Mouse (Mus musculus) hindbrain, embryonic 10.5 days (tissue): ENCODE measurements around the gene Eif4g1. TPM values are rescaled to one million over a fixed set of nuclear protein-coding genes. Genes with fewer than 3 reads are reported as not detected.
A peak's percentile ranks its signal among the peaks of the same experiment; 100 is the strongest.

Experiments used
- DNase-seq: peaks from one replicate; pipeline ENCODE4 v3.0.0-alpha.2; 2017; ENCODE audit warnings: low spot score
- H3K27ac ChIP-seq: fragments of 300-500 bp; sonication (generic); 2 replicates; pipeline ENCODE4 v1.5.1; 2016; ENCODE audit warnings: mild to moderate bottlenecking, moderate library complexity
- H3K27me3 ChIP-seq: fragments of 300-500 bp; sonication (generic); 2 replicates; pipeline ENCODE4 v1.6.1; 2016; ENCODE audit warnings: mild to moderate bottlenecking; ENCODE audit not compliant: poor library complexity, insufficient read depth, severe bottlenecking
- H3K36me3 ChIP-seq: fragments of 300-500 bp; sonication (generic); 2 replicates; pipeline ENCODE4 v1.6.1; 2016; ENCODE audit warnings: mild to moderate bottlenecking, moderate library complexity
- H3K4me1 ChIP-seq: fragments of 300-500 bp; sonication (generic); replicated peaks from 2 replicates; pipeline ENCODE4 v1.6.1; 2016; ENCODE audit warnings: mild to moderate bottlenecking
- H3K4me3 ChIP-seq: fragments of 300-500 bp; sonication (generic); 2 replicates; pipeline ENCODE4 v1.5.1; 2016; ENCODE audit warnings: mild to moderate bottlenecking, moderate library complexity
- H3K9me3 ChIP-seq: fragments of 300-500 bp; sonication (generic); 2 replicates; pipeline ENCODE4 v1.6.1; 2016; ENCODE audit warnings: mild to moderate bottlenecking, moderate library complexity
- WGBS: fragments of 180-500 bp; shearing (Covaris S2); methylation state at CpG from one replicate; pipeline ENCODE4 v1.1.7; 2016; 5-methylcytosine and 5-hydroxymethylcytosine counted together
- polyA plus RNA-seq: library from polyadenylated mRNA; unstranded; fragments of >200 nt; fragmentation: Nextera tagmentation; extraction: Ambion mirVana; gene quantifications from 2 replicates; pipeline ENCODE4 v1.2.1, GENCODE M21; 2016

The Eif4g1 gene
- polyA plus RNA-seq, 1 experiment from 2014 or later = 181 TPM

GRCm38 (mm10) chr16:20701729-20702521, 33.8 kb downstream of the Eif4g1 start:
- WGBS = 11% methylated on average over 12 of the region's 12 CpGs
- Histone ChIP-seq H3K9me3 (no peaks in the 10 kb centered on the region), H3K4me1 (peaks cover 49% of the 10 kb centered on the region), H3K36me3 (peaks cover 56% of the 10 kb centered on the region), H3K27me3 (0 out of 2 replicates have a peak, but pooled peaks cover 3% of the 10 kb centered on the region), H3K4me3 (peak overlapping the region; percentile 34), H3K27ac (peak overlapping the region; percentile 86)
- peak; percentile 48 for DNase-seq

GRCm38 (mm10) chr16:20702522-20702893, 34.4 kb downstream of the Eif4g1 start:
- peak; percentile 83 for DNase-seq
- WGBS = 2% methylated on average over 8 of the region's 8 CpGs
- Histone ChIP-seq H3K4me1 (peaks cover 55% of the 10 kb centered on the region), H3K36me3 (peaks cover 62% of the 10 kb centered on the region), H3K9me3 (no peaks in the 10 kb centered on the region), H3K27me3 (0 out of 2 replicates have a peak, but pooled peaks cover 2% of the 10 kb centered on the region), H3K27ac (peak overlapping the region; percentile 86), H3K4me3 (peak overlapping the region; percentile 34)

DNA sequence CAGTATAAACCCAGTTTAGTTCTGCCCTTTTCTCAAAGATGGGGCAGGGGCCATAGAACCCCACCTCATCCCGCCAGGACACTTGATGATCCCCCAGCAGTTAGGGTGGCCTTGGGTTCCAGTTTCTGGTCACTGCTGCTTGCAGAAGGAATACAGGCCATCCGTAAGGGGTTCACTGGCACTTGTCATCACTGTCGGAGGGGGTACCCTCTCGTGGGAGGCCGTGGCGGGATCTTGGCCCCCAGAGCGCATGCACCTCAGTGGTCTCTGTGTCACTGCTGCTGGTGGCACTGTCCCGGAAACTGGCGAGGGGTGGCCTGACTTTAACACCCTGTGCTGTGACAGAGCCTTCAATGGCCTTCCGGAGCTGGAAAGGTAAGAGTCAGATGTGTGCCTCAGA, 35.0 kb downstream of the Eif4g1 start:
- 91% methylated on average over 10 of the region's 10 CpGs for WGBS
- H3K4me3 ChIP-seq = no peak overlapping the region
- H3K27me3 ChIP-seq = no peaks in the 10 kb centered on the region
- DNase-seq = no peak
- 0 out of 2 replicates have a peak overlapping the region, but pooled peaks have one; percentile 23 for H3K27ac ChIP-seq
- H3K36me3 ChIP-seq = peaks cover 67% of the 10 kb centered on the region
- H3K4me1 ChIP-seq = peaks cover 59% of the 10 kb centered on the region
- no peaks in the 10 kb centered on the region for H3K9me3 ChIP-seq

GRCm38 (mm10) chr16:20703699-20704400, 35.7 kb downstream of the Eif4g1 start:
- no peak for DNase-seq
- H3K4me1 ChIP-seq = peaks cover 59% of the 10 kb centered on the region
- H3K9me3 ChIP-seq = no peaks in the 10 kb centered on the region
- no peak overlapping the region for H3K4me3 ChIP-seq
- no peaks in the 10 kb centered on the region for H3K27me3 ChIP-seq
- no peak overlapping the region for H3K27ac ChIP-seq
- peaks cover 75% of the 10 kb centered on the region for H3K36me3 ChIP-seq
- 95% methylated on average over 6 of the region's 6 CpGs for WGBS

DNA sequence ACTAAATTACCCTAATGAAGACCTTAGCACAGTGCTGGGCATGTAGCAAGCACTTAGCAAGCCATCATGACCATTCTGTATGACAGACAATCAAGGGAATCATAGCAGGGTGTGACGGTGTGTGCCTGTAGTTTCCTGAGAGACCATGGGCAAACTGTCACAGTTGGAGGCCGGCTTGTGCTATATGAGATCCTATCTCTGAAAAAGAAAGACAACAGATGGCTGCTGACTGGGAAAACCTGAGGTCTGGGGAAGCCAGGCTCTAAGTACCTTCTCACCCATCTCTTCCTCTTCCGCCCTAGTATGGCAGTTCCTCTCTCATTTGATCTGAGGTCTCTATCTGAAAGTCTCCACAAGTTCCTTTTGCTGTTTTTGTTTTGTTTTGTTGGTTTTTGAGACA, 37.7 kb downstream of the Eif4g1 start:
- Histone ChIP-seq H3K36me3 (peaks cover 82% of the 10 kb centered on the region), H3K4me3 (no peak overlapping the region), H3K27me3 (no peaks in the 10 kb centered on the region), H3K4me1 (peaks cover 59% of the 10 kb centered on the region), H3K9me3 (no peaks in the 10 kb centered on the region), H3K27ac (no peak overlapping the region)
- DNase-seq = no peak
- 76% methylated on average over 3 of the region's 3 CpGs for WGBS

GRCm38 (mm10) chr16:20706407-20707055, 38.4 kb downstream of the Eif4g1 start:
- no peaks in the 10 kb centered on the region for H3K9me3 ChIP-seq
- no peaks in the 10 kb centered on the region for H3K27me3 ChIP-seq
- H3K4me1 ChIP-seq = peaks cover 54% of the 10 kb centered on the region
- 86% methylated on average over 2 of the region's 2 CpGs for WGBS
- DNase-seq = no peak
- peaks cover 89% of the 10 kb centered on the region for H3K36me3 ChIP-seq
- H3K4me3 ChIP-seq = no peak overlapping the region
- H3K27ac ChIP-seq = 0 out of 2 replicates have a peak overlapping the region, but pooled peaks have one; percentile 6

GRCm38 (mm10) chr16:20708220-20708938, 40.3 kb downstream of the Eif4g1 start:
- WGBS = 93% methylated on average over 21 of the region's 21 CpGs
- peaks cover 37% of the 10 kb centered on the region for H3K4me1 ChIP-seq
- H3K36me3 ChIP-seq = peaks cover 99% of the 10 kb centered on the region
- H3K27ac ChIP-seq = peak overlapping the region; percentile 46; the same call in 1 of the 2 replicates
- no peaks in the 10 kb centered on the region for H3K9me3 ChIP-seq
- DNase-seq = no peak
- H3K27me3 ChIP-seq = no peaks in the 10 kb centered on the region
- no peak overlapping the region for H3K4me3 ChIP-seq

DNA sequence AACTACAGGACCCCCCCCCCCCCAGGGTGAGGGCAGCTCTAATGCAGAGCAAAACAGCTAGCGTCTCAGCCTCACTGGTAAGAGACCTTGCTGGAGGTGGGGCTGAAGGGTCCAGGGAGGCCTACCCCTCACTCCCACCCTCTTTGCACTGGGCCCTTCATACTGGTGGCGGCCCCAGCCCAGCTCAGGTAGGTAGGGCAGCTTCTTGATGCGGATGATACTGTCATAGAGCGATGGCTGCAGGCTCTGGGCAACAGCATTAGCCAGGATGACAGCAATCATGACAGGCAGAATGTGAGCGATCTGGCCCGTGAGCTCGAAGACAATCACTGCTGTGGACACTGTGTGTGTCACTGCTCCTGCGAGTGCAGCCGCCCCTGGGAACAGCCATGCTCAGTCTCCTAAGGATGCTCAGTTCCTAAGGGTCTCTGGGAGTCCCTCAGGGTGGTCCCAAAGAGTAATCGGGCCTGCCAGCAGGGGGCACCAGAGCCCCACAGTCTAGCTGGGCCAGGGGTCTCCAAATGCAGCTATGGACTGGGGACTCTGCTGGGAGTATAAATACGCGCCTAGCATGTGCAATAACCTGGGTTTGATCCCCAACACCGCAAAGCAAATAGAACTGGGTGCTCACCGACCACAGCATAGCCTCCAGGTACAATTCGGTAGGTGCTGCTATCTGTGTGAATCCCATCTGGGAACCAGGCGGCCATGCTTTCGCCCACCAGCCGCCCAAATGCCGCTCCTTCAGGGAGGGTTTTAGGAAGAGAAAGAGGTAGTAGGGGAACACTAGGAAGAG, 41.0 kb downstream of the Eif4g1 start:
- Histone ChIP-seq H3K27ac (no peak overlapping the region; the same call in 1 of the 2 replicates), H3K4me3 (no peak overlapping the region), H3K4me1 (peaks cover 42% of the 10 kb centered on the region), H3K9me3 (no peaks in the 10 kb centered on the region), H3K36me3 (peaks cover 93% of the 10 kb centered on the region), H3K27me3 (no peaks in the 10 kb centered on the region)
- WGBS = 77% methylated on average over 19 of the region's 19 CpGs
- DNase-seq = peak; percentile 81

- WGBS = 93% methylated on average over 11 of the region's 11 CpGs
- peaks cover 81% of the 10 kb centered on the region for H3K36me3 ChIP-seq
- no peak overlapping the region for H3K27ac ChIP-seq
- H3K4me3 ChIP-seq = no peak overlapping the region
- no peak for DNase-seq
- no peaks in the 10 kb centered on the region for H3K9me3 ChIP-seq
- H3K4me1 ChIP-seq = peaks cover 55% of the 10 kb centered on the region
- no peaks in the 10 kb centered on the region for H3K27me3 ChIP-seq
These were observed 42.3 kb downstream of the Eif4g1 start for GRCm38 (mm10) chr16:20710370-20710769.

DNA sequence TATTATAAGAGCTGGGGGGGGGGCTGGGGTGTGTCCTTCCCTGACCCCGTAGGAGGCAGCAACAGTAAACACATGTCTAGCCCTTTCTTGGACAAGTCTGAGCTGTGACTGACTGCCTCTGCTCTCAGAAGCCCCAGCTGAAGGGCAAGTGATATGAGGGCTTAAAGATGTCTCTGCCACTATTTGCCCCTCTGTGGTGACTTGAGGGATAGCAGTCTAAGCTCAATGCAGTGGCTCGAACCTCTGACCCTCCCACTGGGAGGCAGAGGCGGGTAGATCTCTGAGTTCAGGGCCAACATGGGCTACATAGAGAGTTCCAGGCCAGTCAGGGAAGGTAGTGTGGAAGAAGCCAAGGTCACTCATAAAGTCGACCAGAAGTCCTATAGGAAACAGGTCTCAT, 42.7 kb downstream of the Eif4g1 start:
- Histone ChIP-seq H3K27me3 (no peaks in the 10 kb centered on the region), H3K4me3 (no peak overlapping the region), H3K27ac (no peak overlapping the region), H3K36me3 (peaks cover 77% of the 10 kb centered on the region), H3K9me3 (no peaks in the 10 kb centered on the region), H3K4me1 (peaks cover 55% of the 10 kb centered on the region)
- WGBS = 79% methylated on average over 4 of the region's 4 CpGs
- DNase-seq = no peak

DNA sequence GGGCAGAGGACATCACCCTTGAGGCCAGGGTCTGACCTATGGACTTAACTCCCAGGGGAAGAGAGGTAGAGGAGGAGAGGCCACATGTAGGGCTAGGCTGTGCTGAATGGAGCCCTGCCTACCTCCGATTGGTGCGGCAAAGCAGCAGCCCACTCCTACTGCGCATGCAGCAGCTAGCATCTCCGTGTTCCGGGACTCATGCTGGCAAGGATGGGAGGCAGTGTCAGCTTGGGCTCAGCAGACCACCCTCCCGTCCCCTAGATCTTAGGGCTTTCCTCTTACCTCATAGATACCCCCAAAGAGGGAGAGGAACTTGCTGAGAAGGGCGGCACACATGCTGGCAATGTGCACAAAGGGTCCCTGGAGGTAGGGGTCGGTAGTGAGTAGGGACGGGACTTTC, 44.1 kb downstream of the Eif4g1 start:
- Histone ChIP-seq H3K27ac (no peak overlapping the region), H3K4me3 (no peak overlapping the region), H3K27me3 (no peaks in the 10 kb centered on the region), H3K4me1 (peaks cover 55% of the 10 kb centered on the region), H3K36me3 (peaks cover 63% of the 10 kb centered on the region), H3K9me3 (no peaks in the 10 kb centered on the region)
- WGBS = 73% methylated on average over 9 of the region's 9 CpGs
- no peak for DNase-seq

GRCm38 (mm10) chr16:20712889-20713288, 44.8 kb downstream of the Eif4g1 start:
- Histone ChIP-seq H3K36me3 (peaks cover 56% of the 10 kb centered on the region), H3K27ac (no peak overlapping the region), H3K27me3 (no peaks in the 10 kb centered on the region), H3K9me3 (no peaks in the 10 kb centered on the region), H3K4me3 (no peak overlapping the region), H3K4me1 (peaks cover 53% of the 10 kb centered on the region)
- WGBS = 88% methylated on average over 7 of the region's 7 CpGs
- no peak for DNase-seq
